Mouse (Mus musculus) CH12.LX (cell line): ENCODE data around the gene 4930426L09Rik.

ENCODE experiments used
- E2F4 ChIP-seq: IDR thresholded peaks from 2 replicates; pipeline ENCODE4 v1.6.1; 2011; ENCODE audit warnings: low read depth, low read length, improper control_type of control experiment; ENCODE audit not compliant: insufficient replicate concordance
- EP300 ChIP-seq: IDR thresholded peaks from 2 replicates; pipeline ENCODE4 v1.6.1; 2011; ENCODE audit warnings: low read length, improper control_type of control experiment
- MAX ChIP-seq: IDR thresholded peaks from 2 replicates; pipeline ENCODE4 v1.6.1; 2011; ENCODE audit warnings: low read length, improper control_type of control experiment
- NRF1 ChIP-seq: IDR thresholded peaks from 2 replicates; pipeline ENCODE4 v1.6.1; 2014; ENCODE audit warnings: low read depth, mild to moderate bottlenecking, inconsistent platforms, low read length, improper control_type of control experiment, moderate library complexity
- POLR2A ChIP-seq: IDR thresholded peaks from 2 replicates; pipeline ENCODE4 v1.6.1; 2011; ENCODE audit warnings: low read depth, mild to moderate bottlenecking, improper control_type of control experiment, low read length
- SIN3A ChIP-seq: IDR thresholded peaks from 2 replicates; pipeline ENCODE4 v1.6.1; 2012; ENCODE audit warnings: low read length, improper control_type of control experiment, inconsistent platforms
- TCF12 ChIP-seq: IDR thresholded peaks from 2 replicates; pipeline ENCODE4 v1.6.1; 2014; ENCODE audit warnings: low read depth, mild to moderate bottlenecking, inconsistent platforms, low read length, improper control_type of control experiment
- ZKSCAN1 ChIP-seq: IDR thresholded peaks from 2 replicates; pipeline ENCODE4 v1.6.1; 2012; ENCODE audit warnings: low read depth, inconsistent platforms, low read length, improper control_type of control experiment, borderline replicate concordance

DNA sequence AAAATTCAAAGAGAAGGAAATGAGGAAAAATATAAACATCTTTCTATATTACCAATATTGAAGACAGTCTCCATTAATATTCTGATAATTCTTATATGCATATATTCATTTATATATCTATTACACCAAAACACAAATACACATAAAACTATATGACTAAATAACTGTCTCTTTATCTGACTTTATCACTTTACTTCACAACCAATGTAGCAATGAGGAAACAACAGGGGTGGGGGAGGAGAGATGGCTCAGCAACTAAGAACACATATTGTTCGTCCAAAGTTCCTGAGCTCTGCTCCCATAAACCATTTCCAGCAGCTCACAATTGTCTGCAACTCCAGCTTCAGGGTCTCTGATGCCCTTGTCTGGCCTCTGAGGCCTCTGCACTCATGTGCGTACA, 47.4 kb upstream of the 4930426L09Rik start:
- no peak for TF ChIP-seq NRF1
- no peak for TF ChIP-seq E2F4
- no peak for TF ChIP-seq MAX
- no peak for TF ChIP-seq POLR2A
- no peak for TF ChIP-seq TCF12
- no peak for TF ChIP-seq ZKSCAN1
- no peak for TF ChIP-seq SIN3A
- no peak for TF ChIP-seq EP300
